Mouse (Mus musculus) embryo, embryonic 10.5 days (tissue): ENCODE results near the gene 4930595D18Rik.
A peak's percentile ranks its signal among the peaks of the same experiment; 100 is the strongest.

ENCODE experiments used
- DNase-seq: peaks from one replicate; pipeline ENCODE4 v3.0.0-alpha.2; 2015; ENCODE audit warnings: low spot score

4930595D18Rik gene

DNA sequence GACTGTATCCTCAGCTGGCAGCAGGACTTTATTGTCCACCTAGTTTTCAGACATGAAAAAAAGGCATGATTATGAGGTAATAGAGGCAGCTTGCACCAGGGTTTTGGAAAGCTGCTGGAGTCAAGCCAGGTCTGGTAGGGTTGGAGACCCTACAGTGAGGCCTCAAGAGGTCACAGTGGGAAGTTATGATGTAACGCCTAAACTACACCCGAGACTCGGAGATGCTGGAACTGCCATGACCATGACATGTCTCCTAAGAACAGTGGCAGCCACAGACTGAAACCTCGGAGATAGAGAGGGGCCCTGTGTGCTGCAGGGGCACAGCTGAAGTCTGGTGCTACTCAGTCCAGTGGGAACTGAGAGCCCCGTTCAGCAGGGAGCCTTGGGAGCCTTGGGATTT, at the start of gene 4930595D18Rik:
Gene 4930595D18Rik (minus strand): TSS at position 16 of the 400 bp plus-strand sequence.
- no peak for DNase-seq

DNA sequence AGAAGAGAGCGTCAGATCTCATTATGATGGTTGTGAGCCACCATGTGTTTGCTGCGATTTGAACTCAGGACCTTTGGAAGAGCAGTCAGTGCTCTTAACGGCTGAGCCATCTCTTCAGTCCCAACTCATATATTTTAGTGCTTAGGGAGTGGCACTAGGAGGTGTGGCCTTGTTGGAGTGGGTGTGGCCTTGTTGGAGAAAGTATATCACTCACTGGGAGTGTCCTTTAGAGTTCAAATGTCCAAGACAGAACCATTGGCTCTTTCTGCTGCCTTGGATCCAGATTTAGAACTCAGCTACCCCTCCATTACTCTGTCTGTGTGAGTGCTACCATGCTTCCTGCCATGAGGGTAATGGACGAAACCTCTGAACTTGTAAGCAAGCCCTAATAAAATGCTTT, 49.5 kb upstream of the 4930595D18Rik start:
- no peak for DNase-seq

DNA sequence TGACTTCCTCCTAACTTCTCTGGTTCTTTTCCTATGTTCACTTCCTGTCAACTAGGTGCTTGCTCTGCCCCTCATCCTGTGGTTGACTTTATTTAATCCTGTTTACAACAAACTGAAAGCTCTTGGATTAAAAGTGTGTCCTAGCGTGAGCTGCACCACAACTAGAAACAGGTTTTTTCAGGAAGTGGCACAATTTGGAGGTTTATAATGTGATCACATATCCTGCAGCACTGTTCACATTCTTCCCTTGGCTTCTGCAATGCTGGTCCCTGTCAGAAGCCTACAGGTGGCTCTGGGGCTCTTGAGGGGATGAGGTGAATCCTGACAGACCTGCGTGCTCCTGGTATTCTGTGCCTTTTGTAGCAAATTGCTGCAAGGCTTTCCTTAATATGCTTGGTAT, 46.5 kb upstream of the 4930595D18Rik start:
- no peak for DNase-seq

DNA sequence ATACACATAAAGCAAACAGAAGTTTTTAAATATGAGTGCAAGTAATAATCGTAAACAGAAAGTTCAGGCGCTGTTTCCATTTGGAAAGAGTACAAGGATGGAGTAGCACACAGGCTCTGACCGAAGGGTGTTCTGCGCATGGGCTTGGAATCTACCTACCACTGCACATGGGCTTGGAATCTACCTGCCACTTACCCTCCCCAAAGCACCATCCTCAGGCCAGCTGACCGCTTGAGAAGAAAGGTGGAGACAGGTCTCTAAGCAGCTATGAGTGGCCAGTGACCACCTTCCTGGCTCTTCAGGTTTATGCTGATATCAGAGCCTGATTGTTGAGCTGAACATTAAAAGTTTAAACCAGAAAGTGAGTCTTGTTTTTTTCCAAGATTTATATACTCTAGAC, 44.2 kb upstream of the 4930595D18Rik start:
- no peak for DNase-seq

DNA sequence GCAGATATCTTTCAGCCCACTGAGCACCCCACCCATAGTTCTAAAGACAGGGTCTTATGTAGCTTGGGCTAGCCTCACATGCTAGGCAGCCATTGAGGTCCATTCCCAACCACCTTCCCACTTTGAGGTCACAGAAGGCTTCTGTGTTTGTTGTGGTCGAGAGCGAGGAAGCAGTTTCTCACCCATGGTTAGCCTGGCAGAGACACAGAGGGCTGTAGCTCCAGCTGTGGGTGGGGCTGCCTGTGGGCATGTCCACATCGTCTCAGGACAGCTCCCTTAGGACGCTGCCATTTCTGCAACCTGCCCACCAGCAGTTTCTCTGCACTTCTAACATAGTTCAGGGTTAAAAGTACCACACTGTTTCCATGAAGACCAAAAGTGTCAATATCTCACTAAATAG, 43.1 kb upstream of the 4930595D18Rik start:
- no peak for DNase-seq

DNA sequence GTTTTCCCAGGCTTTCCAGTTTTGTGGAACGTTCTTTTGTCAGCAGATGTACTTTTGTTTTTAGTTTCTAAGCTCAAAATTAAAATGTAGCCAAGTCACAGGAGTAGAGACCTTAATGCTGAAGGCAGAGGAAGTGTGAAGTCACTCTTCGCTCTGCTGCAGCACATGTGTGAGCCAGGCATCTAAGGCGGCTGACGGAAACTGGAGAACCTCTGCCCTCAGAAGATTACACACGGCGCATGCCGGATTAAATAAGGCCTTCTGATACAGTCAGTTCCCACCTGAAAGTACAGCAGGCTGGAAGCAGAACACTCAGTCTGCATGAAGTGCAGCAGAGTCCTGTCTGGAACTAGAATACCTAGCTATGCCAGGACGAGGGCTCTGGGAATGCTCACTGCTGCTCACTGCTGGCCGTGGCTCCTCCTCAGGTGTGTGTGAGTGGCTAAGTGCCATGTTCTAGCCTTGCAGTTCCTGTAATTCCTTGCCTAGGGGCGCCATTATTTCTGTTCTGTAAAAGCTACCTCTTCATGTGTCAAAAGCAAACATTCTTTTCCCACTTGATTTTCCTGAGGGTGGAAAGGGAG, 41.0 kb upstream of the 4930595D18Rik start:
- DNase-seq = no peak

DNA sequence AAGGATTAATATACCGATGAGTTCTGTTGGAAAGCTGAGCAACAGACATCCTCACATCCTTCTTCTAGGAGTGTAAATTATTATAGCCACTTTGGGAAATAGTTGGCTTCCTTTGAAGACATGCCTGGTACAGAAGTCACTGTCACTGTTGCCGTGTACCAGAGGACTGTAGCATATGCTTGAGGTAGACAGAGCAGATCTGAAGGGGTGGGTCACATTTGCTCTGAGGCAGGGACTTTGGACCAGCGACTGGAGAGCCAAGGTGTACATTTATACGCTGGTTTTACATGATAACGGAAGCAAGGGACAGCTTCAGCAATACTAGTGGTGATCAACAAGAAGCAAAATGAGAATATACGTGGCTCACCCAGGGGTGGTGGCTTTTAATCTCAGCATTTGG, 34.6 kb upstream of the 4930595D18Rik start:
- DNase-seq = no peak

DNA sequence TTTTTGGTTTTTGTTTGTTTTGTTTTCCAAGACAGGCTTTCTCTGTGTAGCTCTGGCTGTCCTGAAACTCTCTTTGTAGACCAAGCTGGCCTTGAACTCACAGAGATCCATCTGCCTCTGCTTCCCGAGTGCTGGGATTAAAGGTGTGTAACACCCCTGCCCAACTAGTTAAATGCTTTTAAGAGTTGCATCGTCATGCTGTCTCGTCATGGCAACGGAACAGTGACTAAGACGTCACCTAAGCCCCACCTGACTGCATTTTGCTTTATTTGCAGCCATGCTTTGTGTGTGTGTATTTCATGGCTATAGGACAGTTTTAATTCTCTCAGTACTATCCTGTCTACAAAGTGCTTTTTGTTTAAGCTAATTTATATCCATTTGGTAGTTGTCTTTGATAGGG, 27.4 kb upstream of the 4930595D18Rik start:
- DNase-seq = no peak

DNA sequence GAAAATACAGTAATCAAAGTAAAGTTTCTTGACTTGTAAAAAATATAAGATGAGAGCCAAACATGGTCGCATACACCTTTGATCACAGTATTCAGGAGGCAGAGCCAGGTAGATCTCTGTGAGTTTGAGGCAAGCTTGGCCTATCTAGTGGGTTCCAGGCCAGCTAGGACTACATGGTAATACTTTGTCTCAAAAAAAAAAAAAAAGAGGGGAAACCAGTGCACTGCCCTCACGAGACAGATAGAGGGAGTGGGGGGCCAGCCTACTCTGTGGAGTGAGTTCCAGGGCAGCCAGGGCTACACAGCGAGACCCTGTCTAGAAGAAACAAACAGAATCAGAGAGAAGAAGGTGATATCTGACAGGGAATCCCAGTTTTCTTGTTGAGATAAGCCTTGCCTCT, 23.4 kb upstream of the 4930595D18Rik start:
- no peak for DNase-seq

DNA sequence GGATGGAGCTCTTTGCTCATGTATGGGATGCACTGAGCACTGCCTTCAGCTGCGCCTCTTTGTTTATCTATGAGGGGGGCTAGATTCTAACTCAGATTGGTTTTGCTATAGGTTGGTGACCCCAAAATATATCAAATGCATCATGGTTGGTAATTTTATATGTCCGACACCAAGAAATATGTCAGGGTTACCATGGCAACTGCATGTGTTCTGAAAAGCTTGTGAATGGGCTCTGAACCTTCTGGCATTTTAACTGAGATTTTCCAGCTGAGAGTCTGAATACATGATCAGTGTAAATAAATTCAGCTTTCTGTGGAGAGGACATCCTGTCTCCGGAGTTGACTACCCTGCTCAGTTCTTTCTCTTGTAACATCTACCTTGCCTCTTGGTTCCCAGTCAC, 19.7 kb upstream of the 4930595D18Rik start:
- DNase-seq = no peak

DNA sequence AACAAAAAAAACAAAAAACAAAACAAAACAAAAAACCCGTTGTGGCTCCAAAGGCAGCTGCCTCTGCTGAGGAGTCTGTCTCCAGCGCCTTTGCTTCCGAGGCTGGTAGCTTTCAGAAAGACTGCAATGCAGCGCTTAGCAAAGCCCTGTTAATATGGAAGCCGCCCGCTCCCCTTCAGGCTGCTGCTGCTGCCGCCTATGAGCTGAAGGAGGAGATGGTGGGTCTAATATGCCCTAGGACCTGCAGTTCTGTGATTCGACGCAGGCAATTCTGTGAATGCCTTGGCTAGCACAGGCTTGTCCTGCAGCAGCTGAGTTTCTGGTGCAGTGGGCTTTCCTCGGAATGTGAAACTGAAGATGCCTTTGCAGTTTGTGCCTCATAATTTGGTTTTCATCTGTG, 18.8 kb upstream of the 4930595D18Rik start:
- peak; percentile 10 for DNase-seq

DNA sequence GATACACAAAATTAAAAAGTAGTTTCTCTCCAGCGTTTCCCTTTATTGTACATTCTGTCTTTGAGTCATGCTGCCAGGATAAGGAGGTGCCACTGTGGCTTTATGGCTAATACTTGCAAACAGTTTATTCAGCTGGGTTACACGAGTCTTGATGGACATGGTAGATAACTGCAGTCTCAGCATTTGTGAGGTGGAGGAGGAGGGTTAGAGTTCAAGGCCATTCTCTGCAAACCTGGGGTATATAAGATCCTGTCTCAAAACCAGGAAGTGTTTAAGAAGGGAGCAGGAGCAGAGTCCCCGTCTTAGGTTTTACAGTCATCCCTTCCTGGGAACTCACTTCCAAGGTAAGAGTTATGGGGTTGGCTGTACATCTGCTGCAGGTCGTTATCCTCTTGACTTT, 12.3 kb upstream of the 4930595D18Rik start:
- no peak for DNase-seq

DNA sequence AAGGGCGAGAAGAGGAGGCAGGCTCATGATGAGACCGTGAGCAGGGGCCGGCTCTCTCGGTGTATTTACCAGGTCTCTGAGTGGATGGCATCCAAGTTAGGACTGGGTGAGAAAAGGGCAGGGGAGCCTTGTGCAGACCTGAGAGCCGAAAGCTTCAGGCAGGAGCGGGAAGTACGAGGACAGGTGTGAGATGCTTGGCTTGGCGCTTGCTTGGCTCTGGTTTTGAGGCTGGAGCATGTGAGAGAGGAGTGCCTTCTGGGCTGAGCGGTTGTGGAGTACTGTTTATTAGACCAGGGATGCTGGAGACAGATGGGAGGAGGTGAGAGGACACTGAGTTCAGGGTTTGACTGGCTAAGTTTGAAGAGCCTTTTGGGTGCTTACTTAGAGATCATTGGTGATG, 9.0 kb upstream of the 4930595D18Rik start:
- no peak for DNase-seq

DNA sequence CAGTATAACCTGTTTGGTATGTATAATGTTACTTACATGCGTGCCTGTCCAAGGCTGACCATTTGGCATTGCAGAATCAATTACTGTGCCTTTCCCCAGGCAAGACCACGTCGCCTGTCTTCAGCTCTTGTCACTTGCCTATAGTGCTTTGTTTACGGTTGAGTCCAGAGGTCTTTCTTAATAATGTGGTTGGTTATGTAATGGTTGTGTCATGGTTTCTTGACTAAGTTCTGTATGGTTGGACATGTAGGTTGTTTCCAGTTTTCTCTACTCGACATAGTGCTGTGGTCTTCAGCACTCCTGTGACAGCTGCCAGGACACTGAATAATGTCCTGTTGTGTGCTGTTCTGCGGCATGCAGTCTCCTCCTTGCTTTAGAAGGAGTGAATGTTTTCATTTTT, 8.5 kb upstream of the 4930595D18Rik start:
- DNase-seq = no peak

DNA sequence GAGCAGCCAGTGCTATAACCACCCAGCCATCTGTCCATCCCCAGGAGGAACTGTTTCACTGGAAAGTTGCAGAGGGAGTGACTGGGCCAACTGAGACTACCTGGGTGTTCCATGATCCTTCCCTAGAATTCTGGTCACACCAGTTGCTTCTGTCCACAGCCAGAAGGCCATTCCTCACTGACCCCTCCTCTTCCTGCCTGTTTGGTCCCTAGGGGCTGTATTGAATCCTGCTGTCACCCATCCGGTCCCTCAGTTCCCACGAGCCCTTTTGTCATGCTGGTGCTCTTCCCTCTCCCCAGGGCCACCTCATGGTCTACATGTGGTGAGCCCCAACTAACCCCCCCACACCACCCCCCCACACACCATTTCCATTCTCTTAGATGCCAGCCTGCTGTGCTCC, 6.6 kb upstream of the 4930595D18Rik start:
- no peak for DNase-seq

DNA sequence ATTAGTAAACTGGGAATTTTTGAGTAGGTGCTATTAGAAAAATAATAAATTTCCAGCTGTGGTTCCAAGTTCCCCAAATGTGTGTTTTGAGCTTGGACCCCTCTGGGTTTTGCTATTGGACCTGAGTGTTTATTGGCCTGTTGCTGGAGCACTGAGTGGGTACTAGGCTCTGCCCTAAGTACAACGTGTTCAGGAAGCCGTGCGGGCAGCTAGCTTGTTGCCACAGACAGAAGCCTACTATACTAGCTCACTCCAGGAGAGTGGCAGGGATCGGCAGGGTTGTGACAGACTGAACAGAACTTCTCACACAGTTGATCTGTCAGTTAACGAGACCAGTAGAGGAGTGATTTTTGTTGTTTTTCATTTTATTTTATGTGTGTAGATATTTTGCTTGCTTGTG, 6.1 kb upstream of the 4930595D18Rik start:
- no peak for DNase-seq

DNA sequence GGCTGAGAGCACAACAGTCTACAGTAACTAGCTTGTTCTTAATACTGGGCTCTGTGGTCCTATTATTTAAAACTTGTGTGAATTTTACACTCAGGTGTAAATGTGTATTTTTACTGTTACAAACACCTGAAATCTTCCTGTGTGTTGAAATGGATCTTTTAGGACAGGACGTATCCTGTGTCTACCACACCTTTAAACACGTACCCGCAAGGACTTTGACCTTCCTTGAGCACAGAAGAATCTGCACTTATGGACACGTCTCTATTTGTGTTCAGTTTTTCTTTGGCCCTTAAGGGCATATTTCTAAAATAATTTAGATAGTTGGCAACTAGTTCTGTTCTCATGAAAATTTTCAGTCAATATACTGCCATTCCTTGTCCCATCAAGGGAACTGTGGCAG, 4.0 kb upstream of the 4930595D18Rik start:
- no peak for DNase-seq

DNA sequence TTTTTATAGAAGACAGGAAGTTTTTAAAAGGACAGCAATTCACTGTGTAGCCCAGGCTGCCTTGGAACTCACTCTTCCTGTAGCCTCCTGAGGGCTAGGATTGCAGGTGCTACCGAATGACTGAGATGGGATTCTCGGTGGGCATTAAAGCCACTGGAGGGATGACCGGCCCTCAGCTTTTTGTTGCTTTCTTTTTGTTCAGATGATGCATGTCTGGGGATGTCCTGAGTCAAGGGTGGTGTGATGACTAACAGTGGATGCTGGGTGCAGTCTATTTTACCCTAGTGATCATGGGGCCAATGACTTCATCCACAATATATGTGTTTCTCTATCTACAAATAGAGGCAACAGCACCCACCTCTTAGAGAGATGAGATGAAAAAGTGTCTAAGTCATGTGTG, 2.7 kb upstream of the 4930595D18Rik start:
- no peak for DNase-seq

DNA sequence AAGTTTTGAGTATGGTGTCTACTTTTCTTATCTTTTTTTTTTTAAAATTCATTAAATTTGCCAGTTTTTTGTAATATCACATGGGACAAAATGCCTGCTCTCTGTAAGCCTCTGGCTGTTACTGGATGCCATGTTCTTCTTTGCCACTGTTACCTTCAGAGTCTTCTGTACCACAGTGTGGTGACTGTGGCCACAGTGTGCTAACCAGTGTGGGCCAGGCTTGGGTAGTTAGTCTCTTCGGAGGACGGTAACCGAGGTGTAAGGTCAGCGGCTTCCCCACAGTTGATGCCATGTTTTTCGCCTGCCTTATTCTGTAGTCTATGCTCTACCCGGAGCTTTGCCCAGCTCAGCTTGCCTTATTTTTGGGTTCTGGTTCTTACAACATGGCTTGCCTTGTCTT, 1.9 kb downstream of the 4930595D18Rik start:
- DNase-seq = no peak

DNA sequence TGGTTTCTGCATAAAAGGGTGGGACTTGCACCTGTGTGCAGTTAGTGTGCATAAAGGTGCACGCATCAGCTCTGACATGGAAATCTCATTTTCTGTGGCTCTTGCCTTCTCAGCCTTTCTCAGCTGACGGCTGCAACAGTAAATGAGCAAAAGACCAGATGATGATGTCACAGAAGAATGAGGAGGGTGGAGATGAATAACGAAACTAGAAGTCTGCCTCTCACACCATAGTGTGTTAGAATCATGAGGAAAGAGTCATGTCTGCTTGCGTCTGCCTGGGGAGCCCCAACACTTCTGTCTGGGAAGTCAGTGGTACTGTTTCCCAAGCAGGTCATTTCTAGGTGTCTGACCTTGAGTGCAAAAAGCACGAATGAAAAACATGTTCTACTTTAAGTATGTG, 2.4 kb downstream of the 4930595D18Rik start:
- DNase-seq = no peak

DNA sequence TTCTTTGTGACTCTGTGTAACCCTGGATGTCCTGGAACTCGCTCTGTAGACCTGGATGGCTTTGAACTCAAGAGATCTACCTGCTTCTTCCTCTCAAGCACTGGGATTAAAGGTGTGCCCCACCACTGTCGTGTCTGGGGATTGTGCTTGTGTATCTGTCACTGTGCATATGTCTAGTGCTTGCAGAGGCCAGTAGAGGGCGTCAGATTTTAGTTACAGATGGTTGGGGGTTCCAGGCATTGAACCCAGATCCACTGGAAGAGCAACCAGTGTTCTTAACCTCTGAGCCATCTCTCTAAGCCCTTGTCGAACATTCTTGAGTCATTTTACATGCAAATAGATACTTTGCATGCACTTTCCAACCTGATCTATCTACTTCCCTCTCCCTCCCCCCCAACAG, 5.5 kb downstream of the 4930595D18Rik start:
- DNase-seq = no peak

DNA sequence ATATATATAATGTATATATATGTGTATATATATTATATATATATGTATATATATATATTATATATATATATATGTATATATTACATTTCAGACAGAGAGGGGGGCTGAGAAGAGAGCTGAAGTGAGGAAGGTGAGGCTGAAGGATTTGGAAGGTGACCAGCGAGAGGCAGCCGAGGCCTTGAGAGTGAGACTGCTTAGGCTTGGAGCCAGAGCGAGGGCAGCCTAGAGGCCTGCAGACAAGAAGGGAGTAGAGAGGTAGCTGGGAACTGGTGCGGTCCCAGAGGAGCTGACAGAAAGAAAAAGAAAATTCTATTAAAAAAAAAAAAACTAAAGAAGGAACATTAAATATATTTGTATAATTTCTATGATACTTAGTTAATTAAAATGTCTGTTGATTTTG, 15.4 kb downstream of the 4930595D18Rik start:
- no peak for DNase-seq

DNA sequence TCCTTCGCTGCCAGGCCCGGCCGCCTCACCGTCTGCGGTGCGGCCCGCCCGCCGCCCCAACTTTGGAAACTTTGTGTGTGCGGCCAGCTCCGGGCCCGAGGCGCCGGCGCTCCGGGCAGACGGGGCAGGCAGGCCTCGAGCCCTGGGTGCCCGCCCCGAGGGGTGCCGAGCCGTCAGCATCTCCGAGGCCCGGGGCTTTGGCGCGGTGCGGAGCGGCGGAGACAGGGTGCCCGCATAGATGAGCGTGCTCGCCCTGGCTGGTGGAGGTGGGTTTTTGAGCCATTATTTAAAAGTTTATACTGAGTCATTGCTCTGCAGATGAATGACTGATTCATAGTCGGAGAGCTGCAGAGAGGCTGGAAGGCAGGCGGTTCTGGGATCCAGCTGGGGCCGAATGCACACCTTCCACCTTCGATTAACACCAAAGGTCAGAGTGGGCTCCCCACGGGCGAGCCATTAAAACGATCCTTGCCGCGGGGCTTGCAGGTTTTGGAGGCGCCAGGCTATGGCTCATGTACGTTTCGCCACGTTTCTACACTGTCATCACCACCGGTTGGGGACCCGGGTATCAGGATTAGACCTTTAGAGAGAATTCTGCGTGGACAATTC, 17.5 kb downstream of the 4930595D18Rik start:
- peak; percentile 53 for DNase-seq

DNA sequence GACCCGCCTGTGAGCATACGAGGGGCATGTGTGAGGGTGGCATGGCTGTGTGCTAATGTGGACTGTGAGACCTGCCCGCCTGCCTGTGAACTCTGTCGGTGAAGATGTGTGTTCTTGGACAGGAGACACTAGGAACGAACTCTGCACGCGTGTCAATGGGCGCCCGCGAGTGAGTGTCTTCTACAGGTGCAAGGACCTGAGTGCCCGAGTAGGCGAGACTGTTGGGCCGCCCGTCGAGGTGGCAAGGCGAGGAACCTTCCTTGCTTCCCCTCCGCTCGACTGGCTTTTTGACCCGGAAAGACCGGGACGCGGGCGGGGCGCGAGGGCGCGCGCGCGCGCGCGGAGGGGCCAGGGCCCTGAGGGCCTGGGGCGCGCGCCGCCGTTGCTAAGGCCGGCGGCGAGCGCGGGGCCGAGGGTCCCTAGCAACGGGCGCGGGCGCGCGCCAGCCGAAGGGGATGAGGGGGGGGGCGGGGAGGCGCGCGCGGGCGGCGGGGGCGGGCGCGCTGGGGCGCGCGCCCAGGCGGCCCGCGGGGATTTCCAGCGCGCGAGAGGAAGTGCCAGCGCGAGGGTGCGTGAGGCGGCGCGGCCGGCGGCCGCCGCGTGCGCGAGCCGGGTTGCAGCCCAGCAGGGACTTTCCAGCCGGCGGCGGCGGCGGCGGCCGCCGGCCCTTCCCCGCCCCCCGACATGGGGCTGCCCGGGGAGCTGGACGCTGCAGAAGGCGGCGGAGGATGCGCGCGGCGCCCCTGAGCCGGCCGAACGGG, 18.3 kb downstream of the 4930595D18Rik start, which contains the start of gene Traf3:
Gene Traf3 (plus strand): TSS at position 540 of the 761 bp plus-strand sequence.
- DNase-seq = peak; percentile 87
